Mouse (Mus musculus) forebrain, postnatal 0 days (tissue): ENCODE results near the gene Galk1. TPM values are rescaled to one million over a fixed set of nuclear protein-coding genes. Genes with fewer than 3 reads are reported as not detected.
"Not testable (repeated sequence)": the region's sequence is repeated elsewhere in the genome, so short reads cannot be mapped to it uniquely, and the experiment has no call there.

Experiments used
- ATAC-seq: fragments of 200-750 bp; cut with Nextera tagmentation; 2 replicates; pipeline ENCODE4 v1.8.0; 2017; ENCODE audit warnings: mild to moderate bottlenecking, moderate library complexity
- DNase-seq: peaks from one replicate; pipeline ENCODE4 v3.0.0-alpha.2; 2015
- H3K27ac ChIP-seq: fragments of 300-500 bp; sonication (generic); 2 replicates; pipeline ENCODE4 v1.5.1; 2014; ENCODE audit warnings: low read depth, mild to moderate bottlenecking, antibody characterized with exemption, low read length, moderate library complexity, mixed read lengths
- H3K27me3 ChIP-seq: fragments of 300-500 bp; sonication (generic); 2 replicates; pipeline ENCODE4 v1.6.1; 2014; ENCODE audit warnings: mild to moderate bottlenecking, low read length, mixed read lengths; ENCODE audit not compliant: insufficient read depth
- H3K36me3 ChIP-seq: fragments of 300-500 bp; sonication (generic); 2 replicates; pipeline ENCODE4 v1.6.1; 2014; ENCODE audit warnings: mild to moderate bottlenecking, moderate library complexity; ENCODE audit not compliant: insufficient read depth
- H3K4me1 ChIP-seq: fragments of 300-500 bp; sonication (generic); 2 replicates; pipeline ENCODE4 v1.6.1; 2014; ENCODE audit warnings: antibody characterized with exemption; ENCODE audit not compliant: insufficient read depth
- H3K4me2 ChIP-seq: fragments of 300-500 bp; sonication (generic); 2 replicates; pipeline ENCODE4 v1.6.1; 2014; ENCODE audit warnings: low read depth, mild to moderate bottlenecking, moderate library complexity
- H3K4me3 ChIP-seq: fragments of 300-500 bp; sonication (generic); 2 replicates; pipeline ENCODE4 v1.5.1; 2014; ENCODE audit warnings: low read depth, low read length, mixed read lengths
- H3K9ac ChIP-seq: fragments of 300-500 bp; sonication (generic); 2 replicates; pipeline ENCODE4 v1.6.1; 2014; ENCODE audit warnings: mild to moderate bottlenecking
- H3K9me3 ChIP-seq: fragments of 300-500 bp; sonication (generic); 2 replicates; pipeline ENCODE4 v1.6.1; 2016; ENCODE audit warnings: low read length
- CTCF ChIP-seq: sonication (generic); IDR thresholded peaks from 2 replicates; pipeline ENCODE4 v1.5.1; 2016; ENCODE audit warnings: antibody characterized with exemption, control low read depth, low read depth
- WGBS: fragments of 180-500 bp; shearing (Covaris S2); extraction: QIAGEN DNeasy Blood & Tissue Kit; methylation state at CpG from one replicate; pipeline ENCODE4 v1.1.7; 2014; 5-methylcytosine and 5-hydroxymethylcytosine counted together
- polyA plus RNA-seq: library from polyadenylated mRNA; unstranded; fragments of >200 nt; fragmentation: Nextera tagmentation; extraction: Ambion mirVana; gene quantifications from 2 replicates; pipeline ENCODE4 v1.2.1, GENCODE M21; 2015
- total RNA-seq: library from RNA; depleted of rRNA; stranded (reverse); fragments of >200 nt; gene quantifications from 2 replicates; pipeline ENCODE4 v1.2.3, GENCODE M21; 2014

Galk1 gene
- total and polyA plus RNA-seq, 2 experiments from 2014 or later: 42.6 to 61.1 TPM

DNA sequence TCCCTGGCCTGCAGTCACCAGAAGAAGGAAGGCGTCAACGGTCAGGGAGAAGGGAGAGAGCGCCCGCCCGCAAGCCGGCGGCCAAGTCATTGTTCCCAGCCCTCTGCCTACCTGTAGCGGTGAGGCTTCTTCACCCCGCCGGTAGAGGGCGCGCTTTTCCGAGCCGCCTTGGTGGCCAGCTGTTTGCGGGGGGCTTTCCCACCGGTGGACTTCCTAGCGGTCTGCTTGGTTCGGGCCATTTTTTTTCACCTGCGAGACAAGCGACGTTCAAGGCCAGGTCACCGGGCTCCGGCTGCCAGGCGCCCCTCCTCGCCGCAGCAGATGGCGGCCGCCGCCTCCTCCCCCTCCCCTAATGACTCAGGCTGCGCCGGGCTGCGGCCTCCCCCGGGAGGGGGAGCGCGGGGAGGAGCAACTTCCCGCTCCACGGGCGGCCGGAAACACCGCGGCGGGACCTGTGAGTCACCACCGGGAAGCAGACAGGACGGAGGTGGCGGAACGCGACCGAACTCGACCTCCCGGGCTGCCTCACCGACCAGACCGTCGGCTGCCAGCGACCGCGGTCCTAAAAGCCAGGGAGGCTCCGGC, 11.3 kb upstream of the Galk1 start:
- Histone ChIP-seq H3K27ac (peak overlapping the region; percentile 97), H3K9me3 (no peaks in the 10 kb centered on the region), H3K4me2 (peak overlapping the region; percentile 77), H3K36me3 (peaks cover 22% of the 10 kb centered on the region), H3K4me3 (peak overlapping the region; percentile 88), H3K27me3 (no peaks in the 10 kb centered on the region), H3K4me1 (peaks cover 4% of the 10 kb centered on the region; the same call in 1 of the 2 replicates), H3K9ac (peak overlapping the region; percentile 100)
- ATAC-seq (peak; percentile 57), DNase-seq (no peak)
- peak; percentile 74 for TF ChIP-seq CTCF
- 1% methylated on average over 55 of the region's 57 CpGs for WGBS

DNA sequence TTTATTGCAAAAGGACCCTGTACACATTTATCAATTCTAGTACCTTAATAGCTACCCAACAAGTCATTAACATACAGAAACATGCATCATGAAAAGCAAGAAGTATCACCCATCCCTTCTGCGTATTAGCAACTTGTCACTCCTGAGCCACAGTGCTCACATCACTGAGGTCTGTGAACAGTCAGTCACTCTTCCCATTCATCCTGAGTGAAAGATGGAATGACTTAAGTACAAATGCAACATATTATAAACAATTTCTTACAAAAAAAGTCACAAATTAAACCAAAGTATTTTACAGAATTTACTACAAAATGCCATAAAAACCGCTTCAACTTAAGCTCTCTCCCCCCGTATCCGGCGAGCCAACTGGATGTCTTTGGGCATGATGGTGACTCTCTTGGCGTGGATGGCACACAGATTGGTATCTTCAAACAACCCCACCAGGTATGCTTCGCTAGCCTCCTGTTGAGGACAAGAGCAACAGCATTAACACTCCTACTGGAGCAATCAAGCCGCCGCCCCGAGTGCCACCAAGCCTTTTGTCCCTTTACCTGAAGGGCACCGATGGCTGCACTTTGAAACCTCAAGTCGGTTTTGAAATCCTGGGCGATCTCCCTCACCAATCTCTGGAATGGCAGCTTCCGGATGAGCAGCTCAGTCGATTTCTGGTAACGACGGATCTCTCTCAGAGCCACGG, 10.7 kb upstream of the Galk1 start:
- ATAC-seq, H3K4me1 ChIP-seq, H3K9me3 ChIP-seq, H3K27me3 ChIP-seq, DNase-seq: not testable (repeated sequence)
- Histone ChIP-seq H3K9ac (peak overlapping the region; percentile 100), H3K4me3 (peak overlapping the region; percentile 88), H3K27ac (peak overlapping the region; percentile 97), H3K4me2 (peak overlapping the region; percentile 77), H3K36me3 (peaks cover 22% of the 10 kb centered on the region)
- WGBS: 3% methylated on average over 18 of the region's 18 CpGs

GRCm38 (mm10) chr11:116022256-116022780, 9.8 kb upstream of the Galk1 start:
- no peaks in the 10 kb centered on the region for H3K9me3 ChIP-seq
- DNase-seq (peak; percentile 32), ATAC-seq (no peak)
- H3K4me1 ChIP-seq: peaks cover 4% of the 10 kb centered on the region; the same call in 1 of the 2 replicates
- peak overlapping the region; percentile 49 for H3K4me3 ChIP-seq
- 46% methylated on average over 4 of the region's 4 CpGs for WGBS
- H3K27ac ChIP-seq: no peak overlapping the region
- no peaks in the 10 kb centered on the region for H3K27me3 ChIP-seq
- H3K9ac ChIP-seq: peak overlapping the region; percentile 25
- peaks cover 22% of the 10 kb centered on the region for H3K36me3 ChIP-seq
- no peak for TF ChIP-seq CTCF
- H3K4me2 ChIP-seq: peak overlapping the region; percentile 77

DNA sequence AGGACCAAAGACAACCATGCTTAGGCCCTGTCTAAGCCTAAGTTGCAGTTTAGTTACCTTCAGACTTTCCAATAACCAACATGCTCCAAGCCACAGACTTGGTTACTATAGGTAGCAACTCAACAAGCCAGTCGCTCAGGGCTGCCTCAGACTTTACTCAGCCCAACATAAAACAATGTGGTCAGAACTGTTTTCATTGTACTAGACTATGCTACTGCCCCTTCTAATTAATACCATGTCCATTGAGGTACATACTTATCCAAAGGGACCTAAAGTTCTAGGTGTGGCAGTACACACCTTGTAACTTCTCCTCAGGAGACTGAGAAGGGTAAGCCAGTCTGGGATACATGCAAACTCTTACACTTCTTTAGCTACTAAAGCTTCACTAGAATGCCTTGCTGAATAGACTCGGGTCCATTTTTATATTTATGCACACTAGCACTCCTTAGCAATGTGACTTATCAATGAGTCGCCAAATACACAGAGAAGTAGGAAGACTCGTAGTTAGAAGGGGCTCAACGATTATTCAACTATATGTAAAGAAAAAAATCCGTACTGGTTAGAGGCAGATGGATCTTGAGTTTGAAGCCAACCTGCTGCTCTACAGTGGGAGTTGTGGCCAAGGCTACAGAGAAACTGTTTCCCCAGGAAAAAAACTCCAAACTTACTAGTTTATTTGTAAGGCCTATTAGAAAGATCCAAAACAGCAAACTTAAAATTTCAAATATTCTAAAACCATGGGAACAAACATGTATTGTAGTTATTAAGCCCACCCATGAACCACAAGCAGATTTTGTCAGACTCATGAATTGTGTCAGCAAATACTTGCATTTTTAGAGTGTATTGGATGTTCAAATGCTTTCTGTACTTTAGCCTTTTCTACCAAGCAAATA, 9.1 kb upstream of the Galk1 start:
- Histone ChIP-seq H3K36me3 (peaks cover 22% of the 10 kb centered on the region), H3K27ac (no peak overlapping the region), H3K4me2 (peak overlapping the region; percentile 77), H3K4me3 (peak overlapping the region; percentile 49), H3K9me3 (no peaks in the 10 kb centered on the region), H3K9ac (peak overlapping the region; percentile 14; the same call in 1 of the 2 replicates), H3K27me3 (no peaks in the 10 kb centered on the region), H3K4me1 (peaks cover 4% of the 10 kb centered on the region; the same call in 1 of the 2 replicates)
- ATAC-seq (no peak), DNase-seq (no peak)
- 71% methylated on average over 6 of the region's 6 CpGs for WGBS
- no peak for TF ChIP-seq CTCF

- Histone ChIP-seq H3K27me3 (no peaks in the 10 kb centered on the region), H3K36me3 (peaks cover 22% of the 10 kb centered on the region), H3K9ac (no peak overlapping the region), H3K4me3 (no peak overlapping the region), H3K4me1 (peaks cover 4% of the 10 kb centered on the region; the same call in 1 of the 2 replicates), H3K4me2 (no peak overlapping the region; the same call in 1 of the 2 replicates), H3K27ac (no peak overlapping the region), H3K9me3 (no peaks in the 10 kb centered on the region)
- TF ChIP-seq CTCF: peak; percentile 40; the same call in 1 of the 2 replicates
- WGBS: 47% methylated on average over 1 of the region's 1 CpGs
- ATAC-seq (no peak), DNase-seq (no peak)
Observed at GRCm38 (mm10) chr11:116020519-116020922, 8.0 kb upstream of the Galk1 start.

GRCm38 (mm10) chr11:116019976-116020411, 7.5 kb upstream of the Galk1 start:
- no peaks in the 10 kb centered on the region for H3K9me3 ChIP-seq
- H3K4me2 ChIP-seq: no peak overlapping the region
- no peak for TF ChIP-seq CTCF
- no peak overlapping the region for H3K4me3 ChIP-seq
- H3K9ac ChIP-seq: no peak overlapping the region
- no peaks in the 10 kb centered on the region for H3K27me3 ChIP-seq
- peaks cover 4% of the 10 kb centered on the region; the same call in 1 of the 2 replicates for H3K4me1 ChIP-seq
- no peak for ATAC-seq
- DNase-seq: peak; percentile 39
- WGBS: 89% methylated on average over 2 of the region's 2 CpGs
- no peak overlapping the region for H3K27ac ChIP-seq
- peaks cover 22% of the 10 kb centered on the region for H3K36me3 ChIP-seq
